In the genomic region with DNA sequence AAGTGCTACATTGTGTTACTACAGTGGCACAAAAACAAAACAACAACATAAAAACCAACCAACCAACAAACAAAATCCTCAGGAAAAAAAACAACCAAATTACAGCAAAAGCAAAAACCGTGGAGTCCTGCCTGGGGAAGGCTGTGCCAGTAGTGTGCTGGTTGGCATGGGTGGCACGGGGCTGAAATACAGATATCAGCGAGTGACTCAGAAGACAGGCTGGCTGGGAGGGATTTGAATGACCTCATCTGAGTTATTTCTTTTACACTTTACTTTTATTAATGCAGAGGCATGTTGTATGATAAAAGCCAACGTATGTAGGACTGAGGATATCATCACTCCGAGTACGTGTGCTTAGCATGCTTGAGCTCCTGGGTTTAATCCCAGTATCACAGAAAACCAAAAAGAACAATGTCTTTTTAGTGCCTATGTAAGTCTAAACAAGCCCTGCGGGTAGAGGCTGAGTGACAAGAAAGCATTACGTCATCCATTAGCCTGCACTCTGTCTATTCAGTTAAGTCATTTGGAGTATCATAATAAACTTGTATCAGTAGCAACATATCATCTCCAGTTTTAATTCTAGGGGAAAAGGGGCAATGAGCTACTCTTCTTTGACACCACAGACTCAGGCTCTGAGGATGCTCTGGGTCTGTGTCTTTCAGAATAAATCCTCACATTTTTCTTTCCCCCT, we compare ENCODE assay signal across 16 mouse cellular contexts. TPM values are rescaled to one million over a fixed set of nuclear protein-coding genes. Genes with fewer than 3 reads are reported as not detected.
A peak's percentile ranks its signal among the peaks of the same experiment; 100 is the strongest.
DNase-seq lines count a peak whose midpoint lies in the region; ATAC-seq and TF ChIP-seq lines count a peak whose summit lies in the region.
"Had no signal": no experiment of that assay in that cellular context is flagged by ENCODE, and none has a peak within 500 bp of the region (broad histone marks: within the 10 kb centered on the region; RNA-seq: fewer than 3 reads in every experiment).

No protein-coding gene starts in this region.

- intact Hi-C loops in heart, postnatal 25 days (cut with DNase I): no loop called here

- H3K9ac ChIP-seq in heart, embryonic 13.5 days: 0 out of 2 replicates have a peak overlapping the region, but pooled peaks have one; percentile 24
- H3K9ac ChIP-seq: embryonic facial prominence, embryonic 15.5 days; kidney, embryonic 15.5 days; limb, embryonic 12.5 days; liver, embryonic 14.5 days had no signal

- 51% methylated on average over 8 of the region's 8 CpGs for WGBS in heart, embryonic 13.5 days

- H3K4me1 ChIP-seq in heart, embryonic 13.5 days: peaks cover 38% of the 10 kb centered on the region
- H3K4me1 ChIP-seq: embryonic facial prominence, embryonic 15.5 days; kidney, embryonic 15.5 days; limb, embryonic 12.5 days had no signal

- no peak for TF ChIP-seq CTCF in C2C12 (IDR thresholded peaks at IDR 0.05; ENCODE audit: control insufficient read depth, insufficient read depth, insufficient read length)
- TF ChIP-seq CTCF in brain, embryonic 14.5 days (IDR thresholded peaks at IDR 0.05; ENCODE audit: borderline replicate concordance, extremely low read depth, insufficient read depth, insufficient read length): no peak

- H3K27me3 ChIP-seq in heart, embryonic 13.5 days (replicated peaks): no peaks in the 10 kb centered on the region
- no peaks in the 10 kb centered on the region for H3K27me3 ChIP-seq in C2C12 (ENCODE audit: control insufficient read depth, insufficient read depth, insufficient read length)
- H3K27me3 ChIP-seq: embryonic facial prominence, embryonic 15.5 days; kidney, embryonic 15.5 days; limb, embryonic 12.5 days had no signal

- no peaks in the 10 kb centered on the region for H3K79me3 ChIP-seq in C2C12 (ENCODE audit: low read depth)

- H3K79me2 ChIP-seq in C2C12 (ENCODE audit: control insufficient read depth, insufficient read depth): no peaks in the 10 kb centered on the region

- H3K36me3 ChIP-seq in heart, embryonic 13.5 days: no peaks in the 10 kb centered on the region
- no peaks in the 10 kb centered on the region for H3K36me3 ChIP-seq in C2C12 (ENCODE audit: control insufficient read depth, insufficient read depth)
- H3K36me3 ChIP-seq: embryonic facial prominence, embryonic 15.5 days; kidney, embryonic 15.5 days; limb, embryonic 12.5 days had no signal

- ATAC-seq in heart, embryonic 13.5 days (ENCODE audit: extremely low read depth, insufficient number of reproducible peaks, low FRiP score, low TSS enrichment): no peak
- ATAC-seq: lung, postnatal 0 days had no signal

- H3K4me2 ChIP-seq in heart, embryonic 13.5 days: no peak overlapping the region
- H3K4me2 ChIP-seq: embryonic facial prominence, embryonic 15.5 days; kidney, embryonic 15.5 days; limb, embryonic 12.5 days had no signal

- no peak overlapping the region for H3K4me3 ChIP-seq in heart, embryonic 13.5 days
- H3K4me3 ChIP-seq in C2C12 (ENCODE audit: insufficient read depth, poor library complexity, severe bottlenecking): no peak overlapping the region
- H3K4me3 ChIP-seq: embryonic facial prominence, embryonic 15.5 days; kidney, embryonic 15.5 days; limb, embryonic 12.5 days had no signal

- no peak for DNase-seq in heart, postnatal 25 days (ENCODE audit: low spot score)
- DNase-seq in NIH3T3 (ENCODE audit: low read depth): peak; percentile 31
- DNase-seq in brain, embryonic 14.5 days (ENCODE audit: low read depth): peak; percentile 53
- DNase-seq in gastrocnemius, adult 8-10 months (ENCODE audit: low spot score in 2 of 2): no peak
- no peak for DNase-seq in cerebellum, postnatal 10 days
- no peak for DNase-seq in testis, postnatal 10 days (ENCODE audit: low spot score)
- DNase-seq: cerebellum, adult 11-12 months; gastrocnemius, postnatal 14 days; thymus, postnatal 25 days had no signal

- no peak for TF ChIP-seq POLR2A in brain, embryonic 14.5 days (IDR thresholded peaks at IDR 0.05; ENCODE audit: borderline replicate concordance, extremely low read depth, insufficient read depth, insufficient read length, poor library complexity, severe bottlenecking)

- H3ac ChIP-seq in C2C12 (ENCODE audit: control insufficient read depth, insufficient read length, low read depth): no peak overlapping the region

- H3K9me3 ChIP-seq in heart, embryonic 13.5 days: no peaks in the 10 kb centered on the region
- H3K9me3 ChIP-seq: embryonic facial prominence, embryonic 15.5 days; kidney, embryonic 15.5 days; limb, embryonic 12.5 days had no signal

- H3K27ac ChIP-seq in heart, embryonic 13.5 days (replicated peaks): peak overlapping the region; percentile 0; the same call in 1 of the 2 replicates
- H3K27ac ChIP-seq: embryonic facial prominence, embryonic 15.5 days; kidney, embryonic 15.5 days; limb, embryonic 12.5 days; liver, embryonic 14.5 days had no signal

TF ChIP-seq in C2C12, 6 proteins besides CTCF, POLR2A, EP300 and RAD21:
- no peak for TF ChIP-seq USF1 (IDR thresholded peaks at IDR 0.05; ENCODE audit: low read depth)
- peak; percentile 30 for TF ChIP-seq MAX (IDR thresholded peaks at IDR 0.05)

RNA-seq across cellular contexts. Expression of a gene that starts 28.6 kb away (rescaled TPM):
- polyA plus RNA-seq in heart, embryonic 13.5 days (2015; fragmentation: Nextera tagmentation; extraction: Ambion mirVana): 65.4 and 70.4 TPM in 2 replicates
- 100 to 1,000 TPM; 166 to 175 TPM for total RNA-seq in heart, postnatal 25 days (2021)
- polyA plus RNA-seq in C2C12 (2012; fragmentation: generic; extraction: Trizol): 25.8 TPM
- 6.7 and 7.3 TPM in 2 replicates for polyA plus RNA-seq in brain, embryonic 14.5 days (2012; rRNA removed)
- 10 to 100 TPM; 22.5 to 27.1 (median 24.3) TPM for total RNA-seq in gastrocnemius, adult 8-10 months (2022)

Comparison
In these comparisons a context has a peak if more than half of its experiments do, and no peak if none do; other contexts are left out.
1. DNase-seq: peak in NIH3T3 (single experiment) and brain, embryonic 14.5 days (single experiment); none in heart, postnatal 25 days (single experiment), gastrocnemius, adult 8-10 months (0 of 2), cerebellum, postnatal 10 days (0 of 2) and testis, postnatal 10 days (single experiment).